Mouse (Mus musculus) neural tube, embryonic 11.5 days (tissue): Measurements from ENCODE around the gene Gm1123. TPM values are rescaled to one million over a fixed set of nuclear protein-coding genes. Genes with fewer than 3 reads are reported as not detected.

Experiments used
- ATAC-seq: fragments of 200-750 bp; cut with Nextera tagmentation; 2 replicates; pipeline ENCODE4 v1.8.0; 2017; ENCODE audit warnings: moderate number of reproducible peaks, mild to moderate bottlenecking, moderate TSS enrichment, moderate library complexity; ENCODE audit not compliant: insufficient read depth, low FRiP score, low TSS enrichment
- DNase-seq: peaks from one replicate; pipeline ENCODE4 v3.0.0-alpha.2; 2015; ENCODE audit warnings: low spot score
- H3K27ac ChIP-seq: fragments of 300-500 bp; sonication (generic); 2 replicates; pipeline ENCODE4 v1.5.1; 2014; ENCODE audit warnings: low read depth, mild to moderate bottlenecking, low read length
- H3K27me3 ChIP-seq: fragments of 300-500 bp; sonication (generic); 2 replicates; pipeline ENCODE4 v1.6.1; 2014; ENCODE audit warnings: mild to moderate bottlenecking, low read length, mixed read lengths; ENCODE audit not compliant: control insufficient read depth, insufficient read depth
- H3K36me3 ChIP-seq: fragments of 300-500 bp; sonication (generic); 2 replicates; pipeline ENCODE4 v1.6.1; 2014; ENCODE audit warnings: mild to moderate bottlenecking, low read length, moderate library complexity, mixed read lengths; ENCODE audit not compliant: control insufficient read depth, insufficient read depth
- H3K4me1 ChIP-seq: fragments of 300-500 bp; sonication (generic); 2 replicates; pipeline ENCODE4 v1.6.1; 2014; ENCODE audit warnings: low read length, mixed read lengths; ENCODE audit not compliant: control insufficient read depth, insufficient read depth
- H3K4me2 ChIP-seq: fragments of 300-500 bp; sonication (generic); 2 replicates; pipeline ENCODE4 v1.6.1; 2014; ENCODE audit warnings: low read depth, mild to moderate bottlenecking, moderate library complexity
- H3K4me3 ChIP-seq: fragments of 300-500 bp; sonication (generic); 2 replicates; pipeline ENCODE4 v1.5.1; 2014; ENCODE audit warnings: low read depth, low read length
- H3K9ac ChIP-seq: fragments of 300-500 bp; sonication (generic); 2 replicates; pipeline ENCODE4 v1.6.1; 2014; ENCODE audit warnings: mild to moderate bottlenecking, low read length
- H3K9me3 ChIP-seq: fragments of 300-500 bp; sonication (generic); 2 replicates; pipeline ENCODE4 v1.6.1; 2016; ENCODE audit warnings: low read length; ENCODE audit not compliant: control insufficient read depth
- WGBS: fragments of 180-500 bp; shearing (Covaris S2); extraction: QIAGEN DNeasy Blood & Tissue Kit; methylation state at CpG from one replicate; pipeline ENCODE4 v1.1.7; 2014; 5-methylcytosine and 5-hydroxymethylcytosine counted together
- polyA plus RNA-seq: library from polyadenylated mRNA; unstranded; fragments of >200 nt; fragmentation: Nextera tagmentation; extraction: Ambion mirVana; gene quantifications from 2 replicates; pipeline ENCODE4 v1.2.1, GENCODE M21; 2014

Gene Gm1123
- polyA plus RNA-seq, 1 experiment from 2014 or later: not detected

- Histone ChIP-seq H3K4me3 (no peak overlapping the region), H3K9ac (no peak overlapping the region), H3K4me2 (0 out of 2 replicates have a peak overlapping the region, but pooled peaks have one; percentile 2), H3K4me1 (peaks cover 15% of the 10 kb centered on the region), H3K27me3 (peaks cover 99% of the 10 kb centered on the region), H3K36me3 (no peaks in the 10 kb centered on the region), H3K9me3 (no peaks in the 10 kb centered on the region), H3K27ac (no peak overlapping the region)
- ATAC-seq: no peak
- peak; percentile 51 for DNase-seq
- 1% methylated on average over 23 of the region's 23 CpGs for WGBS
These were observed 77.7 kb downstream of the Gm1123 start for GRCm38 (mm10) chr9:98957751-98958351.

Other genes starting within 250 kb of the Gm1123 start
- gene Prr23a1, start 193.2 kb downstream of the Gm1123 start, polyA plus RNA-seq: not detected in 2 replicates
- gene Prr23a2, start 179.2 kb downstream of the Gm1123 start, polyA plus RNA-seq: not detected in 2 replicates
- gene Prr23a3, start 170.9 kb downstream of the Gm1123 start, polyA plus RNA-seq: 0.12 TPM in 1 of 2 replicates, not detected in the other
- gene 7420426K07Rik, start 132.6 kb downstream of the Gm1123 start, polyA plus RNA-seq: not detected in 2 replicates
- 0.30 and 0.36 TPM in 2 replicates for gene Foxl2, start 80.4 kb downstream of the Gm1123 start, polyA plus RNA-seq
- 75.0 and 76.5 TPM in 2 replicates for gene Faim, start 49.3 kb downstream of the Gm1123 start, polyA plus RNA-seq
- gene Pik3cb, start 104.9 kb upstream of the Gm1123 start, polyA plus RNA-seq: 1.4 and 1.8 TPM in 2 replicates
- gene Faiml, start 201.5 kb upstream of the Gm1123 start, polyA plus RNA-seq: not detected in 2 replicates
- gene Cep70, start 207.7 kb upstream of the Gm1123 start, polyA plus RNA-seq: 43.7 and 46.7 TPM in 2 replicates